In genomic region chr3:130161323-130161917, GRCm38 (mm10) we compare ENCODE assay signal across 21 mouse cellular contexts. TPM values are rescaled to one million over a fixed set of nuclear protein-coding genes. Genes with fewer than 3 reads are reported as not detected.
DNase-seq lines count a peak whose midpoint lies in the region; ATAC-seq and TF ChIP-seq lines count a peak whose summit lies in the region.
"Had no signal": no experiment of that assay in that cellular context is flagged by ENCODE, and none has a peak within 500 bp of the region (broad histone marks: within the 10 kb centered on the region; RNA-seq: fewer than 3 reads in every experiment).

No protein-coding gene starts in this region.

- H3K36me3 ChIP-seq in forebrain, embryonic 10.5 days (replicated peaks): no peaks in the 10 kb centered on the region
- H3K36me3 ChIP-seq in forebrain, postnatal 0 days (ENCODE audit: insufficient read depth): no peaks in the 10 kb centered on the region
- no peaks in the 10 kb centered on the region for H3K36me3 ChIP-seq in neural tube, embryonic 15.5 days
- H3K36me3 ChIP-seq in limb, embryonic 10.5 days: no peaks in the 10 kb centered on the region
- H3K36me3 ChIP-seq: kidney, embryonic 15.5 days; liver, embryonic 12.5 days had no signal

- peak; percentile 48 for DNase-seq in forebrain, embryonic 10.5 days (ENCODE audit: extremely low spot score, low spot score)
- no peak for DNase-seq in forebrain, postnatal 0 days
- peak; percentile 15 for DNase-seq in neural tube, embryonic 10.5 days (ENCODE audit: extremely low spot score, low spot score)
- DNase-seq in limb, embryonic 10.5 days (ENCODE audit: low spot score): peak; percentile 54
- DNase-seq in left cerebral cortex, adult 18-20 months (ENCODE audit: low spot score in 2 of 2): no peak
- DNase-seq in heart, postnatal 25 days (ENCODE audit: low spot score): no peak
- DNase-seq: adrenal gland, adult 8-10 months; cerebellum, adult 9-11 months; gastrocnemius, postnatal 10 days; heart, adult 18-20 months; heart, postnatal 4 days; lung, adult 2 months; right cerebral cortex, postnatal 25 days; thymus, adult 18-20 months had no signal

- 39% methylated on average over 13 of the region's 13 CpGs for WGBS in forebrain, embryonic 10.5 days
- 15% methylated on average over 13 of the region's 13 CpGs for WGBS in forebrain, postnatal 0 days
- WGBS in neural tube, embryonic 15.5 days: 25% methylated on average over 13 of the region's 13 CpGs
- WGBS in limb, embryonic 10.5 days: 40% methylated on average over 13 of the region's 13 CpGs

- H3K9me3 ChIP-seq in forebrain, embryonic 10.5 days: no peaks in the 10 kb centered on the region
- H3K9me3 ChIP-seq in forebrain, postnatal 0 days (ENCODE audit: low read length): no peaks in the 10 kb centered on the region
- H3K9me3 ChIP-seq in neural tube, embryonic 15.5 days (replicated peaks): no peaks in the 10 kb centered on the region
- no peaks in the 10 kb centered on the region for H3K9me3 ChIP-seq in limb, embryonic 10.5 days (replicated peaks)
- H3K9me3 ChIP-seq: kidney, embryonic 15.5 days; liver, embryonic 12.5 days had no signal

- no peaks in the 10 kb centered on the region for H3K27me3 ChIP-seq in forebrain, embryonic 10.5 days (ENCODE audit: poor library complexity, severe bottlenecking)
- H3K27me3 ChIP-seq in forebrain, postnatal 0 days (ENCODE audit: insufficient read depth, low read length): no peaks in the 10 kb centered on the region
- no peaks in the 10 kb centered on the region for H3K27me3 ChIP-seq in neural tube, embryonic 15.5 days (replicated peaks)
- H3K27me3 ChIP-seq in limb, embryonic 10.5 days (ENCODE audit: low read depth, poor library complexity, severe bottlenecking): no peaks in the 10 kb centered on the region
- H3K27me3 ChIP-seq: kidney, embryonic 15.5 days; liver, embryonic 12.5 days; Patski had no signal

- H3K9ac ChIP-seq in forebrain, postnatal 0 days: no peak overlapping the region
- H3K9ac ChIP-seq in neural tube, embryonic 15.5 days (replicated peaks): no peak overlapping the region
- H3K9ac ChIP-seq: kidney, embryonic 15.5 days; liver, embryonic 12.5 days had no signal

- intact Hi-C loops in heart, postnatal 25 days (cut with DNase I): no loop called here

- peak overlapping the region; percentile 1; the same call in 1 of the 2 replicates for H3K4me3 ChIP-seq in forebrain, embryonic 10.5 days
- H3K4me3 ChIP-seq in forebrain, postnatal 0 days (ENCODE audit: low read depth, low read length): no peak overlapping the region
- H3K4me3 ChIP-seq in neural tube, embryonic 15.5 days (replicated peaks): no peak overlapping the region
- H3K4me3 ChIP-seq in limb, embryonic 10.5 days: no peak overlapping the region
- H3K4me3 ChIP-seq: kidney, embryonic 15.5 days; liver, embryonic 12.5 days had no signal

- peak overlapping the region; percentile 67; the same call in 1 of the 2 replicates for H3K27ac ChIP-seq in forebrain, embryonic 10.5 days
- no peak overlapping the region for H3K27ac ChIP-seq in forebrain, postnatal 0 days (ENCODE audit: low read depth, low read length)
- no peak overlapping the region for H3K27ac ChIP-seq in neural tube, embryonic 15.5 days (replicated peaks)
- H3K27ac ChIP-seq in limb, embryonic 10.5 days: peak overlapping the region; percentile 72
- H3K27ac ChIP-seq: kidney, embryonic 15.5 days; liver, embryonic 12.5 days had no signal

- TF ChIP-seq CTCF in forebrain, postnatal 0 days (IDR thresholded peaks at IDR 0.05; ENCODE audit: low read depth): no peak

- peaks cover 18% of the 10 kb centered on the region for H3K4me1 ChIP-seq in forebrain, embryonic 10.5 days
- H3K4me1 ChIP-seq in forebrain, postnatal 0 days (ENCODE audit: insufficient read depth): no peaks in the 10 kb centered on the region
- H3K4me1 ChIP-seq in neural tube, embryonic 15.5 days: no peaks in the 10 kb centered on the region
- H3K4me1 ChIP-seq in limb, embryonic 10.5 days: peaks cover 41% of the 10 kb centered on the region
- H3K4me1 ChIP-seq: kidney, embryonic 15.5 days; liver, embryonic 12.5 days had no signal

- H3K4me2 ChIP-seq in forebrain, postnatal 0 days (ENCODE audit: low read depth): no peak overlapping the region
- no peak overlapping the region for H3K4me2 ChIP-seq in neural tube, embryonic 15.5 days
- H3K4me2 ChIP-seq: kidney, embryonic 15.5 days; liver, embryonic 12.5 days had no signal

- no peak for ATAC-seq in forebrain, postnatal 0 days
- no peak for ATAC-seq in neural tube, embryonic 15.5 days (ENCODE audit: low FRiP score)
- ATAC-seq in megakaryocyte-erythroid progenitor cell, adult 5-6 weeks (replicated peaks; ENCODE audit: low FRiP score, low TSS enrichment, poor library complexity, severe bottlenecking): no peak
- ATAC-seq: CD4-positive, CD25-positive, alpha-beta regulatory T cell, adult 4 months; intestine, embryonic 16.5 days; liver, embryonic 12.5 days; Patski had no signal

RNA-seq across cellular contexts. Expression of gene Col25a1, which starts 30.1 kb away (rescaled TPM):
- 2.3 and 2.4 TPM in 2 replicates for polyA plus RNA-seq in forebrain, embryonic 10.5 days (2016; fragmentation: Nextera tagmentation; extraction: Ambion mirVana)
- total RNA-seq in forebrain, postnatal 0 days (2014; rRNA removed): 17.7 and 23.7 TPM in 2 replicates
- 2.4 and 5.7 TPM in 2 replicates for polyA plus RNA-seq in forebrain, postnatal 0 days (2015; fragmentation: Nextera tagmentation; extraction: Ambion mirVana)
- polyA plus RNA-seq in neural tube, embryonic 15.5 days (2015; fragmentation: Nextera tagmentation; extraction: Ambion mirVana): 5.2 and 6.9 TPM in 2 replicates
- polyA plus RNA-seq in limb, embryonic 10.5 days (2016; fragmentation: Nextera tagmentation; extraction: Ambion mirVana): 11.5 and 18.3 TPM in 2 replicates
- total RNA-seq in megakaryocyte-erythroid progenitor cell, adult 5-6 weeks (2014; fragmentation: Nextera tagmentation): 0.05 TPM in 1 of 2 replicates, not detected in the other
- not detected in 2 replicates for total RNA-seq in megakaryocyte-erythroid progenitor cell, adult 5-6 weeks (2017)
- total RNA-seq in left cerebral cortex, adult 18-20 months (2021): 10 to 100 TPM; 39.5 to 41.4 TPM
- total RNA-seq in heart, postnatal 25 days (2021): under 1 TPM; 0.36 to 0.42 TPM

Comparison
In these comparisons a context has a peak if more than half of its experiments do, and no peak if none do; other contexts are left out.
1. DNase-seq: peak in forebrain, embryonic 10.5 days (single experiment), neural tube, embryonic 10.5 days (single experiment) and limb, embryonic 10.5 days (single experiment); none in forebrain, postnatal 0 days (single experiment), left cerebral cortex, adult 18-20 months (0 of 2) and heart, postnatal 25 days (single experiment).
2. H3K27ac ChIP-seq: peak in forebrain, embryonic 10.5 days (single experiment) and limb, embryonic 10.5 days (single experiment); none in forebrain, postnatal 0 days (single experiment) and neural tube, embryonic 15.5 days (single experiment).
3. RNA of gene Col25a1, which starts 30.1 kb away (total RNA-seq): 39.5 to 41.4 TPM in left cerebral cortex, adult 18-20 months and 17.7 to 23.7 TPM in forebrain, postnatal 0 days; 0.36 to 0.42 TPM in heart, postnatal 25 days and 0.05 TPM in megakaryocyte-erythroid progenitor cell, adult 5-6 weeks; every median in the first group is over 10 times any median in the second.